Mouse (Mus musculus) spleen, adult 2 months (tissue): ENCODE results near the gene Eif5a2. TPM values are rescaled to one million over a fixed set of nuclear protein-coding genes. Genes with fewer than 3 reads are reported as not detected.

Source experiments
- DNase-seq, 2 experiments: peaks; one replicate each; pipeline versions ENCODE4 v3.0.0 to v3.0.0-alpha.2; 2012 to 2021; ENCODE audit warnings: low spot score in 2 of 2, low read depth in 1 of 2
- H3K27ac ChIP-seq: fragments of 200-500 bp; 2 replicates; pipeline ENCODE4 v1.5.1; 2012; ENCODE audit warnings: low read length, inconsistent platforms; ENCODE audit not compliant: insufficient read depth
- H3K27me3 ChIP-seq: fragments of 200-500 bp; 2 replicates; pipeline ENCODE4 v1.6.1; 2012; ENCODE audit warnings: mild to moderate bottlenecking, moderate library complexity, low read length, inconsistent platforms; ENCODE audit not compliant: control insufficient read depth, insufficient read depth
- H3K36me3 ChIP-seq: fragments of 200-500 bp; 2 replicates; pipeline ENCODE4 v1.6.1; 2012; ENCODE audit warnings: mild to moderate bottlenecking, low read length, inconsistent platforms; ENCODE audit not compliant: control insufficient read depth, insufficient read depth
- H3K4me1 ChIP-seq: fragments of 200-500 bp; 2 replicates; pipeline ENCODE4 v1.6.1; 2011; ENCODE audit warnings: inconsistent platforms; ENCODE audit not compliant: control insufficient read depth, insufficient read depth, insufficient read length
- H3K4me3 ChIP-seq: fragments of 200-500 bp; 2 replicates; pipeline ENCODE4 v1.5.1; 2011; ENCODE audit warnings: mild to moderate bottlenecking, inconsistent platforms; ENCODE audit not compliant: insufficient read depth, insufficient read length; ENCODE audit errors: extremely low read depth
- CTCF ChIP-seq: fragments of 200-500 bp; IDR thresholded peaks from 2 replicates; pipeline ENCODE4 v1.5.1; 2011; ENCODE audit warnings: mild to moderate bottlenecking, inconsistent platforms; ENCODE audit not compliant: insufficient read depth, insufficient read length, insufficient replicate concordance; ENCODE audit errors: extremely low read depth
- POLR2A ChIP-seq: fragments of 200-500 bp; IDR thresholded peaks from 2 replicates; pipeline ENCODE4 v1.6.1; 2011; ENCODE audit warnings: low read depth, low read length, inconsistent platforms
- WGBS: fragments of 180-500 bp; shearing (Covaris S2); methylation state at CpG from one replicate; pipeline ENCODE4 v1.1.7; 2018; 5-methylcytosine and 5-hydroxymethylcytosine counted together
- polyA plus RNA-seq: library from polyadenylated mRNA; depleted of rRNA; stranded (reverse); fragments of >200 nt; gene quantifications from 2 replicates; pipeline ENCODE4 v1.2.3, GENCODE M21; 2012; rRNA removed

Eif5a2 gene
- polyA plus RNA-seq, 1 experiment, result 0.69 TPM

DNA sequence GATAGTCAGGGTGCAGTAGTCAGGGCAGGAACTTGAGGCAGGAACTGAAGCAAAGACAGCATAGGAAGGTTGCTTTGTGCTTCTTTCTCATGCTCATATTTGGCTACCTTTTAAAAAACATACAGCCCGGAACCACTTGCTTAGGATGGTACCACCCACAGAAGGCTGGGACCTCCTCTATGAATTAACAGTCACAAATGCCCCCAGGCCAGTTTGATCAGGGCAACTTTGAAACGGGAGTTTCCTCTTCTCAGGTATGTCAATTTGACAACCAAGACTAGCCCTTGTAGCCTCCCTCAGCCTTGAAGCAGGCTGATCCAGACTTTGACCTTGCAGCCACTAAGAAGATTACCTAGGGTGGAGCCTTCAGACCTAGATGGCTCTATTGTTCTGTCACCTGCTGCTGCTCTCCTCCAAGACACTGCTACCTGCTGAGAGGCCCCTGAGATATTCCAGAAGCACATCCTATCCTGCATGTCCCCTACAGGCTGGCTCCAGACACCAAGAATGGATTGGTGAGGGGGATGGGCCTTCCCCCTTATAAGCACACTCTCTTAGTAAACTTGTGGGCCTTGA lies 55.8 kb downstream of the Eif5a2 start:
- Histone ChIP-seq H3K36me3 (no peaks in the 10 kb centered on the region), H3K4me1 (no peaks in the 10 kb centered on the region), H3K27me3 (no peaks in the 10 kb centered on the region), H3K27ac (no peak overlapping the region), H3K4me3 (no peak overlapping the region)
- WGBS, result 90% methylated on average over 2 of the region's 2 CpGs
- DNase-seq, result no peak
- TF ChIP-seq POLR2A, result no peak
- no peak for TF ChIP-seq CTCF

DNA sequence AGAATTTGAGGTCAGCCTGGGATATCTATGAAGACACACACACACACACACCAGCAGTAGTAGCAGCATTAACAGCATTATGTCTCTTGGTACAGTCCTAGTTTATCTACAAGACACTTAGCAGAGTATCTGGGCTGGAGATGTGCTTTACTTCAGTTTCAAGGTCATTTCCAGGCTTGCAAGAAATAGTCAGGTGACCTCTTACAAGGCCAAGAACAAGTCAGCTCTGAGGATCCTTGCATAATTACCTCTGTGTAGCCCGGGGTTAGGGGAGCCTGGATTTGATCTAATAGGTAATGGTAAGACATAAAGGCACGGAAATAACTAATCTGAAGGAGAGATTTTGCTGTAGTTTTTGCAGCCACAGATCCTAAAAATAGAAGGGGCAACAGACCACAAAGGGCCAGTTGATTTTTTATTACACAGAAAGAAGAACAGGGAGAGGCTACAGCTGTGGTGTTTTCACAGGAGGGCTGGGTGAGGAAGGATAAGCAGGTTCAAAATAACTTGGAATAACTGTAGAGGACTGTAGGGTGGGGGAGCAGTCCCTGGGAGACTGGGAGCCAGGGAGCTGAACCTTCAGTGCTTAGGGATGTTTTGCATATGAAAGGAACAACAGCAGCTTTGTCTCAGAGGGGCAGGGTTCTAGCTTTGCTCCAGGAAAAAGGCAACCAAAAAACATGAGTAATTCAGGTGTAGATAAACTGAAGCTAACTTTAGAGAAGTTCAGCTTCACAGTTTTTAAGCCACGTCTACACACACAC lies 61.0 kb downstream of the Eif5a2 start:
- no peak for TF ChIP-seq CTCF
- no peak for TF ChIP-seq POLR2A
- DNase-seq, result no peak

DNA sequence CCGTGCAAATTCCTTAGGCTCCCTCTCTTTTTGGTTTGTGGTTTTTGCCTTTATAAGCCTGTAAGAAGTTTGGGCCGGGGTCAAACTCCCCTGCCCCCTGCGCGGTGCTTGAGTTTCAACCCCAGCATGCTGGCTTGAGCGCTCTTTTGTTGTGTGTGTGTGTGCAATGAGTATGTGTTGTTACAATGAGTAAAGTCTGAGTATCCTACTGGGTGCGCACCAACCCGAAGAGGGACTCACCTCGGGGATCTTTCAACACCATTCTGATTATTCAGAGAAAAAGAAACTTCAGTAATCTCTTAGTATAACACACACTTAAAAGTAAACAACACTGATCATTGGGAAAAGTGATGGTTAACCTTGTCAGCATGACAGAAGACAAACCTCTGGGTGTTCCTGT lies 62.2 kb downstream of the Eif5a2 start:
- Histone ChIP-seq H3K27ac (no peak overlapping the region), H3K27me3 (no peaks in the 10 kb centered on the region), H3K4me1 (no peaks in the 10 kb centered on the region; the same call in 1 of the 2 replicates), H3K36me3 (no peaks in the 10 kb centered on the region), H3K4me3 (no peak overlapping the region)
- no peak for TF ChIP-seq POLR2A
- no peak for TF ChIP-seq CTCF
- 69% methylated on average over 8 of the region's 8 CpGs for WGBS
- DNase-seq, result no peak

More for the DNA sequence above, 61.0 kb downstream of the Eif5a2 start:
- H3K4me3 ChIP-seq, result no peak overlapping the region
- WGBS, result 9% methylated on average over 3 of the region's 3 CpGs
- no peaks in the 10 kb centered on the region for H3K27me3 ChIP-seq
- H3K36me3 ChIP-seq, result no peaks in the 10 kb centered on the region
- no peak overlapping the region for H3K27ac ChIP-seq
- H3K4me1 ChIP-seq, result no peaks in the 10 kb centered on the region; the same call in 1 of the 2 replicates

DNA sequence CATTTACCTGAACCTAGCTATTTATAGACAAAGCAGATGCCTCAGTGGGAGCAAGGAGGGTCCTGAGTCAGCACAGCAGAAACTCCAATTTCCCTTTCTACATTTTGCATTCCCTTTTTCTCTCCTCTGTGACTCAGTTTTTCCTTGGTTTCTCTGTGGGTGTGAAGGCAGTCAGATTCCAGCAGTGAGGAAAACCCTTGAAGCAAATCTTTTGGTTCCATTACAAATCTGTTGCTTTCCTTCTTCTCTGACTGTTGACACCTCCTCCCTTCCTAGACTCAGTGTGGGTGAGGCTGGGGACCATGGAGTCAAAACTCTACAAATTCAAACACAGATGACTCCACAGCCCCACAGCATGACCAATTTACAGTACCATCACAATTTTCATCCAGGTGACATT lies 66.0 kb downstream of the Eif5a2 start:
- Histone ChIP-seq H3K27ac (no peak overlapping the region), H3K4me3 (no peak overlapping the region), H3K4me1 (no peaks in the 10 kb centered on the region; the same call in 1 of the 2 replicates), H3K36me3 (no peaks in the 10 kb centered on the region), H3K27me3 (no peaks in the 10 kb centered on the region; the same call in 1 of the 2 replicates)
- DNase-seq, result no peak
- no peak for TF ChIP-seq CTCF
- no peak for TF ChIP-seq POLR2A

Other genes starting within 250 kb of the Eif5a2 start
- 0.11 TPM in 1 of 2 replicates, not detected in the other for gene Slc2a2, start 83.4 kb upstream of the Eif5a2 start, polyA plus RNA-seq
- 4.4 and 5.6 TPM in 2 replicates for gene Rpl22l1, start 24.2 kb downstream of the Eif5a2 start, polyA plus RNA-seq
- not detected in 2 replicates for gene Gm1527, start 111.3 kb downstream of the Eif5a2 start, polyA plus RNA-seq